Mouse (Mus musculus) lung, adult 18-20 months (tissue): ENCODE data around the gene Fbxl19.

Experiments
- DNase-seq, 2 experiments: peaks; one replicate each; pipeline ENCODE4 v3.0.0; 2022; ENCODE audit warnings: mixed read lengths in 2 of 2

Fbxl19 gene

DNA sequence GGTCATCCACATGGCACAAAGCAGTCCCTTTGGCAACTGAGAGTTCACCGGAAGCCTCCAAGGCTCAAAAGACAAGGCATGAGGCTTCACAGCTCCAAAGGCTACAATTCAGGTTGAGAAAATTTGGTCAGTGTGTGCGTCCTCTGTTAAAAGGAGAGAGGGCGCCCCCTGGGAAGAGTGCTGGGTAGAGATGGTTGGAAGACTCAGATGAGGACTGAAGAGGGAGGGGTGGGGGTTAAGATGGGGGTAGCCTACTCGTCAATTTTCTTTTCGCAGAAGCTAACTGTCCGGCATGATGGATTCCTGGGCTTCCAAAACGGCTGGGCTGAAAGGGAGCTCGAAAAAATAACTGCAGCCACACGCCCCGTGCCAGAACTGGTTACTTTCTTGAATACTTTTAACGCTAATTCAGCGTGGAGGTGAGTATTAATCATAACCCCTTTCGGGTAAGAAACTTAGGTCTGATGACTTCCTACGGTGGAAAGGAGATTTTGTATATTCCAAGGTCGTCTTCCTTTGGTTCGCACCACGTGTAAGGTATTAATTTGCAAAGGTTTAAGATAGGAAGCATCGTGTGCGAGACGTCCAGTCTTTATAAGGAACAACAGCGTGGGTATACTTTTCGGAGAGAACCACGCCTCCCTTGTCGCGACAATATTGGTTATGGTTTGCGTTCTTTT is at the start of gene Fbxl19:
Gene Fbxl19 (plus strand): TSS at position 178 of the 680 bp plus-strand sequence.
- DNase-seq, result peak; percentile 70 to 78

DNA sequence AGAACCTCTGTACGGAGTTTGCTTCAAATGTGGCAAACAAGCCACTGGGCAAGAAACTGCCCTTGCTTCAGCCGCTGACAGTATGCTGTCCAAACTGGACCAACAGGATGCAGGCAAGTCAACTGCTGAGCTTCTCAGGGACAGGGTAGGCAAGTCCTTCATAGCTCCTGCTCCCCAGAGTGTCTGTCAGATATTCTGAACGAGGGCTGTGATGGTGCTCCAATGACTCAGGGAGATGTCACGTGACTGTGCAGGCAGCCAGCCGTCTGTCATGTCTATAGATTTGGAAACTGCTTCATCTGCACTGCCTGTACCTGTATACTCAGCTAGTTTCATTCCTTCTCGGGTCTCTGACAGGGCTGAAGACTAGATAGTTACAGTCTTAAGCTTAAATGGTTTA is 45.4 kb upstream of the Fbxl19 start:
- DNase-seq, result no peak

DNA sequence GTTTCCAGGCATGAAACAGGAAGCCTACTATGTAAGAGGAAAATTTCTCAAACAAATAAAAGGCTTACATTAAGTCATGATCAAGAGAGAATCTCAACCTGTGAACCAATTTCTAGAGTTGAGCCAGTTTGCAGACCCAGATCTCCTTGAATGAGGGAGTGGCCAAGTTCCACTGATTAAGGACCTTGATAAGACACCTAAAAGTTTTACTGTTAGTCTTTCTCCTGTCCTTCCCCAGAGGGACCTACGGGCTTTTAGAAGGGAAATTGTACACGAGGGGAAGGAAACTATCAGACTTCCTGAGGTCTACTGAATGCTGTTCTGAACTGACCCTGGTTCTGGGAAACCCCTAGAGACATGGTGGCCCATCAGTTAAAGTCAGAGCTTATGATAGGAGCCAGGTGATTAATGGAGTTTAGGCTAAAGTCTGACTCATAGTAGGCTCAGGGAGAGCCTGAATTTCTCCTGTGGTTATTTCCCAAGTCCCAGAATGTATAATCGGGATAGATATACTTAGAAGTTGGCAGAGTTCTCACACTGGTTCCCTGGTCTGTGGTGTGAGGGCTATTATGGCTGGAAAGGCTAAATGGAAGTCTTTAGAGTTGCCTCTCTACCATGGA is 43.5 kb upstream of the Fbxl19 start:
- DNase-seq, result no peak

DNA sequence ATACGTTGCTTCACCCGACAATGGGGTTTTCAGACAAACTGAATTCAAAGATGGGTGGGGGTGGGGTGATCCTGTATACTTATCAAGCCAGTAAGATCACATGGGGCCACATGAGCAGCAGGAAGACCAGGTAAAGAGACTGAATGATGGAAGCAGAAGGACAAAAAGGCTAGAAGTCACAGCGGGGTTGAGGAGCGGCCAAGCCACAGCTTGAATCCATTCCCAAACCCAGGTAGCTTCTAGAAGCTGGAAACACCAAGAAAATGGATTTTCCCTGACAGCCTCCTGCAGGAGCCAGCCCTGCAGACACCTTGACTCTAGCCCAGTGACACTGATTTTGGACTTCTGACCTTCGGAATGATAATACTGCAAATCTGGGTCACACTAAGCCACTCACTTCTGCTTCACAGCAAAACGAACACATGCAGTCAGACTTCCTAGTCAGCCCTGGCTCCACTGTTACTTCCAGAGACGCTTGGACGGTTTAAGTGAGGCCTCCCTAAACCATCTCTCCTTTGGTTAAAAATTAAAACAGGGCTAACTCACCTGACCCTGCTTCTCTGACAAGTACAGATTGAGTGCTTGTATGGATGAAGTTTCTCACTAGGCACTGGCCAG is 40.7 kb upstream of the Fbxl19 start:
- no peak for DNase-seq

DNA sequence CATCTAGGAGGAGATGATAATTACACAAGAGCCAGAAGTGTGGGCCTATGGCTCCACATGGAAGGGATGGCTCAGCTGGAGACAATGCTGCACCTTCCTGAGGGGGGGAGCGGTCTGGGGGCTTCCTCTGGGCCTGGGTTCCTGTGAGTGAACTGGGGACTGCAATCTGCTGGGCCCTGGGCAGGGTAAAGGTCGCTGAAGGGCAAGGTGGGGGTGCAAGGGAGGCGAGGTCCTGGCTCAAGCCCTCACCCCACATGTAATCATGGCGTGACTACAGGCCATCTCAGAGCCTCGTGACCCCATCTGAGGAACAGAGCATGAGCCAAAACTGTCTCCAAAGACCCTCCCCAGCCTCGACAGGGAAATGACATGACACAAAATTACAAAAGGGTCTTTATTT is 39.7 kb upstream of the Fbxl19 start:
- no peak for DNase-seq

DNA sequence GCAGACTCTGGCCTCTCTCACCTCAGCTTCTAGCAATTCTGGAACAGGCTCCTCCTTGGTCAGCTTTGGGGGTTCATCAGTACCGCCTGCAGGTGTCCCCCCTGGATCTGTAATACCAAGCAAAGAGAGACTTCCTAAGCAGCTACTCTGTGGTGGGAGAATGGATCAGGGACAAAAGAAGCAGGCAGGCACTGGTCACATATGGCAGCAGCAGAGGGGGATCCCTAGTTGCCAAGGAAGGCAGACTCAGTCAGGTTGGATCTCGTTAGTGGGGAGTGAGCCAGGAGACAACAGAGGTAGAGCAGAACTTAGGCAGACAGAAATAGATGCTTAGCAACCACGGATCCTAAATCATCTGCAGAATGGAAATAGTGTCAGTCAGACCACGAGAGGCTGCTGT is 38.6 kb upstream of the Fbxl19 start:
- DNase-seq, result no peak

DNA sequence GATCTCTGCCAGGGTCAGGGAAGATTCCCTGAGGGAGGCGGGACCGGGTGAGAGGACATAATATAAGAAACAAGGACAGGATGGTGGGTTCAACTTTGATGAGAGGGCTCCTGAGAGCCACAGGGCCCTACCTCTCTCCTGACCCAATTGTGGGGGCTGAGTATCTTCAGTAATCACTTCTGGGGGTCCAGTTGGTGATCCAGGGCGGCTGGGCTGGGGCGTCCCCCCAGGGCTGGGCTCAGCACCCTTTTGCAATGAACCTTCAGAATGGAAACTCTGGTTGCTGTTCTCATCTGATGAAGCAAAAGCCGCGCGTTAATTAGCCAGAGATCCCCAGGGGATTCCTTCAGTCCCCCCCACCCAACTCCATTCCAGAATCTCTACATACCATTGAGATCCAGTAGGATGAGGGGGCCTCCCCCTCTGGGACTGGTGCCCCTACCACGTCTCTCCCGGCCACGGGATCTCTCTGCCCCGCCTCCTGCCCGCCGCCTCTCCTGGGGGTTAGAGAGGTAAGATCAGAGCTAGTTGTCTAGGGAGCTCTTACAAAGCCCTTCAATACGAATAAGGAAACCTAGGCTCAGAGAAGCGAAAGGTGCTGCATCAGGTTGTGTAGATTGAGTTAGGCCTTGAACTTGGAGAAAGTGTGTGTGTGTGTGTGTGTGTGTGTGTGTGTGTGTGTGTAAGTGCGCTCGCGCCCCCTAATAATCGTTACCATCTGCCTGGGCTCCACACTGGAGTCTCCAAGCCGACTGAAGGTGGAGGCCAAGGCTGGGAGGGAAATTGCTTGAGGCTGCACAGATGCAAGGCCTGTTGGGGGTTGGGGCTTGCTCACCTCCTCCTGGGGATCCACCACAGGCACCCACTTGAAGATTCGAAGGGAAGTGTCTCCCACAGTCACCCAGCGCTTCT is 37.0 kb upstream of the Fbxl19 start:
- DNase-seq, result no peak

DNA sequence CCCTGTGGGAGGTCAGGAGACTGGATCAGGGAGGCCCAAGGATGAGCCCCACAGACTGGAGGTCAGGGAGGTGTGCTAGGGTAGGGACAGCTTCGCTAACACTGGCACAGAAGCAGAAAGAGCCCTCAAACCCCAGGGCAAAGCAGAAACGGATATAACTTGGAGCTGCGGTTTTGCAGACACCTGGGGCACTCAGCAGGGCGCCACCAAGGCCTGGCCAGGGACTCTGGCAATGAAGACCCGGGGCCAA is 36.5 kb upstream of the Fbxl19 start:
- DNase-seq, result no peak

DNA sequence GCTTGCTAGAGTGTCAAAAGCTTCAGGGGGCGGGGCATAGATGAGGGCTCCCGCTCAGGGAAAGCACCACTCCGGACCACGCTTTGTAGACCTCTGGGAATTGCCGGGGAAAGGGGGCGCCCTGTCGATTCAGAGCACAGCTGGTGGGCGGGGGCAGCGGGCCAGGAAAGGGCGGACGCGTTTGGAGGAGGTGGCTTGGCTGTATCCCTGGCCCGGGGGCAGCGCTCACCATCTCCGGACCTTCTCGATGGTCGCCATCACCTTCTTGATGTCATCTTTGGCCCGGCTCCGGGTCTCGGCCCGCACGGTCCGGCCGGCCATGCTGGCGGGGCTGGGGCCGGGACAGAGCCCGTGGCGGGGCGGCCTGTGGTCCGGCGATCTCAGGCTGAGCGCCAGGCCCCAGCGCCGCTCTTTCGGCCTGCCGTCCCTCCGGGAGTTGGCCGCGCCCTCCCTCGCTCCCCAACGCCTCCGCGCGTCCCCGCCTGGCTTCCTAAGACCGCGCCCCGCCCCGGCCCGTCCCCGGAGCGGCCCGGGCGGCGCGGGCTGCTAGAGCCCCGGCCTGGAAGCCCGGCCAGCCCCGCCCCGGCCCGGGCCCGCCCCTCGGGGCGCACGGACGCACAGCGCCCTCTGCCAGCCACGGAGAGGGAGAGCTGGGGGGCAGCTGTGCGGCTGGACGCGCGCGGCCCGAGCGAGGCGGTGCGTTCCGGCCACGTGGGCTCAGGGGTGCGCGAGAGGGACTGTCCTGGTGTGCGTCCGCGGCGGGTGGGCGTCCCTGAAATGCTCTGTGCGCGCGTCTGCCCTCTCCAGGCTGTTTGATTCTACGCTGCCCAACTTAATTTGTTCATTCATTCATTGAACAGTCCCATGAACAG is 35.9 kb upstream of the Fbxl19 start, which contains the start of gene Bcl7c:
Gene Bcl7c (minus strand): TSS at position 727 of the 872 bp plus-strand sequence.
- peak; percentile 89 to 93 for DNase-seq

DNA sequence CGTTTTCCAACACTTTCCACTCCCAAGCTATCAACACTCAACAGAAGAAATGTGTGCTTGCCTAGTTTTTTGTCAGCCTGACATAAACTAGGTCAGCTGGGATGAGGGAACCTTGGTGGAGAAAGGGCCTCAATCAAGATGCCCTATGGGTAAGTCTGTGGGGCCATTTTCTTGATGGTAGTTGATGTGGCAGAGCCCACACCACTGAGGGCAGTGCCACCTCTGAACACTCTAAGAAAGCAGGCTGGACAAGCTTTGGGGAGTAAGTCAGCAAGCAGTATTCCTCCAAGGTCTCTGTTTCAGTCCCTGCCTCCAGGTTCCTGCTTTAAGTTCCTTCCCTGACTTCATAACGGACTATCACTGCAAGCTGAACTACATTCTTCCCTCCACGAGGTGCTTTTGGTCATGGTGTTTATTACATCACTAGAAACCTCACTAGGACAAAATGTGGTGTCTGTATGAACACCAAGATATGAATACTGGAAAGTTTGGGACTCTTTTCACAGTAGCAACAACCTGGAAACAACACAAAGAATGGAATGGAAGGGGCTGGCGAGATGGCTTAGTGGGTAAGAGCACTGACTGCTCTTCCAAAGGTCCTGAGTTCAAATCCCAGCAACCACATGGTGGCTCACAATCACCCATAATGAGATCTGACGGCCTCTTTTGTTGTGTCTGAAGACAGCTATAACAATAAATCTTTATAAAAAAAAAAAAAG is 34.9 kb upstream of the Fbxl19 start:
- no peak for DNase-seq

DNA sequence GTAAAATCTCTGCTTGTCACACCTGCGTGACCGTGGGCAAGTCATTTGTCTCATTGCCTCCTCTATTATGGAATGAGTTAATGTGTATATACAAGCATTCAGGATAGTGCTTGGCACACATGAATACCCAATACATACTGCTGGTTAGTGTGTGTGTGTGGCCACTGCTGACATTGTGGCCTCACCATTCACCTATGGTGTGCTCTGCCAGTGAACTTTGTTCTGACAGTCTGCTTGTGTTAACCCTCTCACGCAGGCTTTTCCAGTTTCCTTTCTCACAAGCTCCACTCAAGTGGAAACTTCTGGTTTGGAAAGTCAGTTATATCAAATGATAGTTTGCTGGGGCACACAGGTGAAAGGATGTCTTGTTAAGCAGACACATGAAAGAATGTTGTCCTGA is 33.3 kb upstream of the Fbxl19 start:
- no peak for DNase-seq

DNA sequence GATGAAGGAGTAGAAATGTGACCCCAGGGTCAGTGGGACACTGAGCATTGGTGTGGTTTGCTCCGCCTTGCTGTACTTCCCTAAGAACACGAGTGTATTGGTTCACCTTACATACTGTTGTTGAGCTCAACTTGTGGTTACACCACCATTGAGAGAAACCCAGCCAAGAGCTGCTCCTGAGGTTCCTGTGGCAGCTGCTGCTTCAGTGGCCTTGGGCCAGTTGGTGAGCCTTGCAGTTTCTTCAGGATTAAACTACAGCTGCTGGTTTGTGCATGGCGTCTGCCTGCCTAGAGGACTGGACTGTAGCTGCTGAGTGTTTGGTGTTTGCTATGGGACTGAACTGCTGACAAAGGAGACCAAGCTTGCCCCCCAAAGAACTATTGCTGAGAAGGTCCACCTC is 32.9 kb upstream of the Fbxl19 start:
- peak in 1 of 2 experiments; percentile 20 for DNase-seq

DNA sequence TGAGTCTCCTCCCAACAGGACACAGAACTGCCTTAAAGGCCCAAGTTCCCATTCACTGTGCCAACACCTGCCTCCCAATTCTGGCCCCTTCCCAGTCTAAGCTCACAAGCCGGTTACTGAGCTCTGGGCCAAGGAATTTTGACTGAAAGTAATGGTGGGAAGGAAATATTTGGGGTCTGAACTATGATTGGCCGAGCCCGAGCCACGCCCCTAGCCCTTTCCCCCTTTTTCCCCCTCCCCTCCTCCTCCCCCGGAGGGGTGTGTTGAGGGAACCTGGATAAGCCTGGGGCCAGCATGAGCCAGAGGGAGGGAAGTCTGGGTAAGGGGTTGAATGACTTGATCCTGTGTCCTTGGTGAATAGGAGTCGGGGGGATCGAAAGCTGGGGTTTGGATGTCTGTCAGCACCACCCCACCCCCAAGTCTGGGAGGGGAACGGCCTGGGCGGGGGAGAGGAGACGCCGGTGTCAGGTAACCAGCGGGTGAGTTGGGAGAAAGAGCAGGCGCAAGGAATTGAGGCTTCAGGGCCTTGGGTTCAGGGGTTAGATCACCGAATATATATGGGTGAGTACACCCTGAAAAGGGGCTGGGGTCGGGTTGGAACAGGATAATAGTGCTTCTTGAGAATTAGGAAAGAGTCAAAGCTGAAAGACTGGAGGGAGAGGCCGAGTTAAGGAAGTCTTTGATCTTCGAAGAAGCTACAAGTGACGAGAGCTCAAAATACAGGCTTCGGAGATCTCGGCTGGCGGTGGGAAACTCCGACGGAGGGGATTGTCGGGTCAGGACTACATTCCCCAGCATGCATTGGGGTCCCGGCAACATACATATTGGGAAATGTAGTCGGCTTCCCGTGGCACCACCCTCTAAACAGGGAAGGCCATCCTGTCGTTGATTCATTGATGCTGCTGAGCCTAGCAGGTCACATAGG is 31.6 kb upstream of the Fbxl19 start, which contains the start of gene Ctf1:
Gene Ctf1 (plus strand): TSS at position 276 of the 925 bp plus-strand sequence.
- DNase-seq, result peak; percentile 84 to 87

DNA sequence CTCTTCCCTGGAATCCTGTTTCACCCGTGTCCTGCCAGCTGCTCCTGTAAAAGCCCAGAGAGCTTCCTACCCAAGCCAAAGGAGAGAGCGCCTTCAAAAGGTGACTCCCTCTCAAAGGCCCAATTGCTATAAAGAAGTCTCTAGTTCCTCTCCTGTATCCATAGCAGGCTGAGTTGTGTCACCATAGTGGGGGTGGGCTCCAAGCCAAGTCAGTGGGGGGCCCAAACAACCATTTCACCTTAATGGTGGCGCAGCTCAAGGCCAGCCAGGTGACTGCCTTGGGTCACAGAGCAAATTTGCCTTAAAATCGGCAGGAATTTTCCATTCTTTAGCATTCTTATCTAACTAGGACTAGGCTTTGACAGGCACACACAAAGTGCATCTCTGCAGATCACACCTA is 29.5 kb upstream of the Fbxl19 start:
- no peak for DNase-seq

DNA sequence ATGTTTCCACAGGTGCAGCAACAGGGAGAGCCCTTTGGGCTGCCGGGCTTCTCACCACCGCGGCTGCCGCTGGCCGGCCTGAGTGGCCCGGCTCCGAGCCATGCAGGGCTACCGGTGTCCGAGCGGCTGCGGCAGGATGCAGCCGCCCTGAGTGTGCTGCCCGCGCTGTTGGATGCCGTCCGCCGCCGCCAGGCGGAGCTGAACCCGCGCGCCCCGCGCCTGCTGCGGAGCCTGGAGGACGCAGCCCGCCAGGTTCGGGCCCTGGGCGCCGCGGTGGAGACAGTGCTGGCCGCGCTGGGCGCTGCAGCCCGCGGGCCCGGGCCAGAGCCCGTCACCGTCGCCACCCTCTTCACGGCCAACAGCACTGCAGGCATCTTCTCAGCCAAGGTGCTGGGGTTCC is 27.4 kb upstream of the Fbxl19 start:
- peak; percentile 60 to 62 for DNase-seq

DNA sequence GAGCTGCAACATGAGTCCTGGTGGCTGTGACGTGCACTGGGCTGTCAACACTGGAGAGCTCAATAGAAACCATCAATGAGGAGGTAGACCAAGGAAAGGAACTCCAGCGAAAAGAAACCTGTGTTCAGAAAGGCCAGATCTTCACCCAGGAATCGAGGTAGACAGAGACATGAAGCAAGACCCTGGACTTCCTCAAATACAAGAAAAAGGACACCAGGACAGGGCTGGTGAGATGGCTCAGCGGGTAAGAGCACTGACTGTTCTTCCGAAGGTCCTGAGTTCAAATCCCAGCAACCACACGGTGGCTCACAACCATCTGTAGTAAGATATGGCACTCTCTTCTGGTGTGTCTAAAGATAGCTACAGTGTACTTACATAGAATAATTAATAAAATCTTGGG is 26.0 kb upstream of the Fbxl19 start:
- no peak for DNase-seq

DNA sequence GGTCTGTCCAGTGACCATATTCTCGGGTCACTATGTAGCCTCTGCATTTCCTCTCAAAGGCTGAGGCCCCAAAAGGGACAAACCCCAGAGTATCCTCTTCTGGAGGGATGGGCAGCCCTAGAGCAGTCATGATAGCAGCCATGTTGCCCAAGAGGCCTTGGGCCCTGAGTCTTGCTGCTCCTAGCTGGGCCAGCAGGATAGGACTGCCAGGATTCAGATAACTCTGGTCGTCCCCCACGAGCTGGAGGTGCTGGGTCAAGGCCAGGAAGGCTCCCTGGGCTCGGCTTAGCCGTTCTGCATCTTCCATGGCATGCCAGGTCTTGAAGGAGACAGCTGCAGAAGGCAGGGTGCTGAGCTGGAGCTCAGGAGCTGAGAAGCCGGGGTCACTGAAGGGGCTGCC is 25.1 kb upstream of the Fbxl19 start:
- DNase-seq, result no peak

DNA sequence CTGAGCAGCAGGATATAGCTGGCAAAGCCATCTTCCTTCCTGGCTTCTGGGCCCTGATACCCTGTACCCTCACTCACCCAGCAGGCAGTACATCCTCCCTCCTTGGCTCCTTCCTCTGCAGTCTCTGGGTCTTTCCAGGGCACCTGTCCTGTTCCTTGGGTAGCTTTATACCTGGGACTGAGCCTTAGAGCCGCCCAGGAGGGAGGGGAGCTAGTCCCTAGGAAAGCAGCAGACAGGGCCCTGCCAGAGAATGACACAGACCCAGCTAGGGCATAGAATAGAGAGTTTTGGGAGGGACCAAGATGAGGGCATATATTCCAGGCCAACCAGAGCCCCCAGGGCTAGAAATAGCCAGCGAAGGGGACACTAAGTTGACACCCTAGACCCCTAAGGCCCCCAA is 18.9 kb upstream of the Fbxl19 start:
- no peak for DNase-seq

DNA sequence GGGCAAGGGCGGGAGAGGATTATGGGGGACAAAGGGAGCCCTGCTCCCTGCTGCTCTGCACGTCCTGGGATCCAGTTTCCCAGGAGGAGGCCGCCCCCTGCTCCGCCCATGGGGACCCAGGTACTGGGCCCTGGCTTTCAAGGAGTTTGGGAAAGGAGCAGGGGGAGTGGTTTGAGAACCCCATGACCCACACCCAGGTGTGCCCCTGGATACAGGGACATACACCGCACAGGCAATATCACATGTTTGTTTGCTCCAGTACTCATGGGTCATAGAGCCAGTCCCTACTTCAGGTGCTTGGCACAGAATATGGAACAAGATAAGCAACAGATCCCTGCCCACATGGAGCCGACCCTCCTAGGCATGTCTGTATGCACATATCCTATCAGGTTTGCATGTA is 18.4 kb upstream of the Fbxl19 start:
- no peak for DNase-seq

DNA sequence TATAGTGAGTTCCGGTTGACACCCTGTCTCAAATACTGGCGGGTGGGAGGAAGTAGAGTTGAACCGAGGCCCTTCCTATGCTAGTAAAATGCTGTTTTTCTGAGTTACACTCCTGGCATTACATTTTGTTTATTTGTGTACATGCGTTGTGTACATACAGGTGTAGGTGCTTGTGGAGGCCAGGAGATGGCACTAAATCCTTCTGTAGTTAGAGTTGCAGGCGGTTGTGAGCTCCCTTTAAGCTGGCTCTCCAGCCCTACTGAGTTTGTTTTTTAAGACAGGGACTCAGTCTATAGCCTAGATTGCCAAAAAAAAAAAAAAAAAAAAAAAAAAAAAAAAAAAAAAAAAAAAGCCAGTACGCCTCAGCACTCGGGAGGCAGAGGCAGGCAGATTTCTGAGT is 16.4 kb upstream of the Fbxl19 start:
- DNase-seq, result no peak

DNA sequence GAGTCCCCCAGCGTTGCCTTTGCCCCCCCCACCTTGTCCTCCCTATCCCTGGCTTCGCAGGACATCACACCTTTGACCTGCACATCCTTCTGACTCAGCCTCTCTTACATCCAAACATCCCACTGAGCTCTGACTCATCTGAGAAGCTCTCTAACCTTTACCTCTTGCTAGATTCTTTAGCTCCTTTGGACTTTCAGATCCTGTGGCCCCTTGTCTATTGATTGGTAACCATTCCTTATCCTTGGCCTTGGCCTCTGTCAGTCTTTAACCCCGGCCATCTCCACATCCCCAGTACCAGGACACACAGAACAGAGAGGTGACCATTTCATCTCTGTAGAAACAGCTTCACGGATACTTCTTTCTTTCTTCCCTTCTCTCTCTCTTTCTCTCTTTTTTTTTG is 14.2 kb upstream of the Fbxl19 start:
- no peak for DNase-seq
